ENCODE assay signal across 28 mouse cellular contexts in genomic region chr17:75218700-75219099, GRCm38 (mm10).
"Had no signal": no experiment of that assay in that cellular context is flagged by ENCODE, and none has a peak within 500 bp of the region (broad histone marks: within the 10 kb centered on the region; RNA-seq: fewer than 3 reads in every experiment).

No protein-coding gene starts in this region.

- H3K27ac ChIP-seq: embryonic facial prominence, embryonic 10.5 days; embryonic facial prominence, embryonic 12.5 days; embryonic facial prominence, embryonic 13.5 days; embryonic facial prominence, embryonic 15.5 days; forebrain, embryonic 10.5 days; forebrain, embryonic 12.5 days; forebrain, embryonic 13.5 days; forebrain, embryonic 15.5 days; gastrocnemius, adult 2 months had no signal

- H3K9me3 ChIP-seq: embryonic facial prominence, embryonic 10.5 days; embryonic facial prominence, embryonic 12.5 days; embryonic facial prominence, embryonic 13.5 days; embryonic facial prominence, embryonic 15.5 days; forebrain, embryonic 10.5 days; forebrain, embryonic 12.5 days; forebrain, embryonic 13.5 days; forebrain, embryonic 15.5 days had no signal

- H3K9ac ChIP-seq: embryonic facial prominence, embryonic 12.5 days; embryonic facial prominence, embryonic 13.5 days; embryonic facial prominence, embryonic 15.5 days; forebrain, embryonic 12.5 days; forebrain, embryonic 13.5 days; forebrain, embryonic 15.5 days; forebrain, postnatal 0 days had no signal

- DNase-seq: cerebellum, adult 18-20 months; cerebellum, adult 2 months; cerebellum, adult 8-10 months; cerebellum, adult 9-10 months; cerebellum, adult 9-11 months; cerebellum, postnatal 10 days; cerebellum, postnatal 14 days; cerebellum, postnatal 25 days; cerebellum, postnatal 36 days; embryo, embryonic 11 days; forebrain, postnatal 0 days; gastrocnemius, adult 2 months; gastrocnemius, postnatal 10 days; gastrocnemius, postnatal 14 days; gastrocnemius, postnatal 25 days; gastrocnemius, postnatal 36 days; heart, adult 11 months had no signal

- H3K36me3 ChIP-seq: embryonic facial prominence, embryonic 10.5 days; embryonic facial prominence, embryonic 12.5 days; embryonic facial prominence, embryonic 13.5 days; embryonic facial prominence, embryonic 15.5 days; forebrain, embryonic 10.5 days; forebrain, embryonic 12.5 days; forebrain, embryonic 15.5 days had no signal

- H3K4me1 ChIP-seq: embryonic facial prominence, embryonic 10.5 days; embryonic facial prominence, embryonic 12.5 days; embryonic facial prominence, embryonic 13.5 days; embryonic facial prominence, embryonic 15.5 days; forebrain, embryonic 10.5 days; forebrain, embryonic 12.5 days; forebrain, embryonic 13.5 days; forebrain, embryonic 15.5 days had no signal

- H3K4me2 ChIP-seq: embryonic facial prominence, embryonic 12.5 days; embryonic facial prominence, embryonic 13.5 days; embryonic facial prominence, embryonic 15.5 days; forebrain, embryonic 12.5 days; forebrain, embryonic 13.5 days; forebrain, embryonic 15.5 days had no signal

- ATAC-seq: forebrain, embryonic 13.5 days; forebrain, embryonic 14.5 days; forebrain, embryonic 15.5 days; forebrain, embryonic 16.5 days; forebrain, postnatal 0 days had no signal

- H3K4me3 ChIP-seq: embryonic facial prominence, embryonic 10.5 days; embryonic facial prominence, embryonic 12.5 days; embryonic facial prominence, embryonic 13.5 days; embryonic facial prominence, embryonic 15.5 days; erythroblast, embryonic 14.5 days; forebrain, embryonic 10.5 days; forebrain, embryonic 12.5 days; forebrain, embryonic 13.5 days; forebrain, embryonic 15.5 days; gastrocnemius, adult 2 months had no signal

- H3K27me3 ChIP-seq: embryonic facial prominence, embryonic 12.5 days; embryonic facial prominence, embryonic 13.5 days; embryonic facial prominence, embryonic 15.5 days; forebrain, embryonic 12.5 days; forebrain, embryonic 13.5 days; forebrain, embryonic 15.5 days had no signal
